Mouse (Mus musculus): Measurements from ENCODE around the gene Rbpjl. TPM values are rescaled to one million over a fixed set of nuclear protein-coding genes. Genes with fewer than 3 reads are reported as not detected.

Gene Rbpjl
- total RNA-seq (2014; fragmentation: Nextera tagmentation) (not detected in 2 replicates), total RNA-seq (2017) (0.11 TPM in 1 of 2 replicates, not detected in the other), polyA plus RNA-seq (2012) (not detected in 2 replicates)

DNA sequence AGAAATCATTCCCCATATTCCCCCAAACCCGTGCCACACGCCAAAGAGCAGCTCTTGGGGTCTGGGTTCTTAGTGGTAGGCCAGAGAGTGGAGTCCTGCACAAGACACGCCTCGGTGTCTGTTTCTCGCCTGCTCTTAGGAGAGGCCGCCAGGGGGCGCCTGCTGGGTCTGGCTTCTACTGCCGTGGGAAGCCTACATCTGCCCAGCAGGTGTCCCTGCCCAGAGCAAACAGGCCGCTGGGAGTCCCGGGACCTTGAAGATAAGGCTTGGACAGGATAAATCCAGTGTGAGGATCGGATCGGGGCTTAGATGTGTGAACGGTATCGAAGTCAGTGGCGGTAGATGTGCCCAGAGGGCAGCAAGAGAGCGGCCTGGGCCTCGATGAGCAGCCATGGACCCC, at the start of gene Rbpjl:
Rbpjl (plus strand) TSS at position 236 of the 400 bp plus-strand sequence.
- ATAC-seq (ENCODE audit: extremely low read depth, insufficient number of reproducible peaks, low FRiP score, poor library complexity, severe bottlenecking) (no peak), DNase-seq (ENCODE audit: low spot score) (peak; percentile 37)
- peaks cover 6% of the 10 kb centered on the region for H3K9me3 ChIP-seq (replicated peaks)

DNA sequence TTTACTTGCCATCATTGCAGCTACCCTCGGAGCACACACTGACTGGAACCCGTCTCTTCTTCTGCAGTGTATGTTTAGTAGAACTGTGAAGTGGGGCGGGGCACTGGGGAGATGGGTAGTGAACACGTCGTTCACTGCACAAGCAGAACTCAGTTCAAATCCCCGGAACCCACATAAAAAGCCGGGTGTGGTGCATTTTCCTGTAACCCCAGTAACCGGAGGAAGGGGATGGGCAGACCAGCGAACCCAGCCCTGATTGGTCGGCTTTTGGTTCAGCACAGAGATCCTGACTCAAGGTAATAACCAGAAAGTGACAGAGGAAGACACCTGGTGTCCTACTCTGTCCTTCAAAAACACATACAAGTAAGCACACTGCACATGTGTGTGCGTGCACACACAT, 49.6 kb upstream of the Rbpjl start:
- TF ChIP-seq POLR2AphosphoS5 (IDR thresholded peaks at IDR 0.05; ENCODE audit: insufficient replicate concordance, low read depth, low read length): no peak
- TF ChIP-seq TAL1 (conservative IDR thresholded peaks at IDR 0.05; ENCODE audit: low read depth, low read length): no peak
- no peak for TF ChIP-seq GATA1 (IDR thresholded peaks at IDR 0.05; ENCODE audit: borderline replicate concordance, low read length)
- TF ChIP-seq CTCF (IDR thresholded peaks at IDR 0.05; ENCODE audit: low read depth, low read length): no peak
- ATAC-seq (ENCODE audit: extremely low read depth, insufficient number of reproducible peaks, low FRiP score, poor library complexity, severe bottlenecking): no peak

More for the DNA sequence above, at the start of gene Rbpjl:
- Histone ChIP-seq H3K27me3 (ENCODE audit: insufficient read depth, low read length) (peaks cover 15% of the 10 kb centered on the region; the same call in 1 of the 2 replicates), H3K36me3 (replicated peaks) (no peaks in the 10 kb centered on the region), H3K4me1 (ENCODE audit: insufficient read depth, low read depth, low read length) (no peaks in the 10 kb centered on the region), H3K4me3 (ENCODE audit: low read depth, low read length) (no peak within 1 kb of the TSS)
- TF ChIP-seq GATA2 (IDR thresholded peaks at IDR 0.05; ENCODE audit: borderline replicate concordance, low read depth, low read length) (no peak), CTCF (IDR thresholded peaks at IDR 0.05; ENCODE audit: low read depth, low read length) (peak; percentile 26; the same call in 1 of the 2 replicates)

DNA sequence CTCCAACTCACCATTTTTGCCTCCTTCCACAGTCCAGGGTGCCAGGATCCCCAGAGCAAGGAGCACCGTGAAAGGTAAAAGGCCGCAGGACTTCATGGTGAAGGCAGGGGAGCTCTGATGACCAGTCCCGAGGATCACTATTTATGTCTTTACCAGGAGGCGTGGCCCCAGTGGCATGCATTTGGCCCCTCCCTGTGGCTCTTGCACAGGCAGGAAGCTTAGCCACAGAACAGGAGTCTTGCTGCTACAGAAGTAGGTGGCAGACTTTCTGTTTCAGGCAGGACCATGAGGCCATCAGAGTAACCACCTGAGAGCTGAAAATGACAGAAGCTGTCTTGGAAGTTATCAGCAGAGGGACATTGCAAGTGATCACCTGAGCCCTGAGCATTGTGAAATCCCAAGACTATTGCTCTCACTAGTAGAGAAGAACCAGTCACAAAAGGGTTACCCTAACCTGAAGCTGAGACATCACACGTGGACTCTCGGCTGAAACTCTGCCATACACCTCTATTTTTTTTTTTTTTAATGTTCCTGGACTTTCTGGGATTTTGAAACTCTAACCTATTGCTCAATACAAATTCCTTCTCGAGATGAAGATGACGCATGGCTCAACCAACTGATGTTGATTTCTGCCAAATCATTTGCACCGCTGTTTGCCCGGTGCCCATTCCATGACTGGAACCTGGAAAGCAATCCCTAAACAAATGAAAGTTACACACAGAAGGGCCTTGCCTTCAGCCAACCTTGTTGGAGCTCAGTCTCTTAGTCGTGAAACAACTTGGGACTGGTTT, 46.6 kb upstream of the Rbpjl start:
- TF ChIP-seq POLR2AphosphoS5 (IDR thresholded peaks at IDR 0.05; ENCODE audit: insufficient replicate concordance, low read depth, low read length): no peak
- no peak for TF ChIP-seq GATA1 (IDR thresholded peaks at IDR 0.05; ENCODE audit: borderline replicate concordance, low read length)
- no peak for TF ChIP-seq CTCF (IDR thresholded peaks at IDR 0.05; ENCODE audit: low read depth, low read length)
- TF ChIP-seq TAL1 (conservative IDR thresholded peaks at IDR 0.05; ENCODE audit: low read depth, low read length): no peak
- TF ChIP-seq GATA2 (IDR thresholded peaks at IDR 0.05; ENCODE audit: borderline replicate concordance, low read depth, low read length): no peak
- no peaks in the 10 kb centered on the region; the same call in 1 of the 2 replicates for H3K27me3 ChIP-seq (ENCODE audit: insufficient read depth, low read length)
- no peaks in the 10 kb centered on the region for H3K9me3 ChIP-seq (replicated peaks)
- H3K4me3 ChIP-seq (ENCODE audit: low read depth, low read length): no peak overlapping the region
- no peaks in the 10 kb centered on the region for H3K4me1 ChIP-seq (ENCODE audit: insufficient read depth, low read depth, low read length)
- no peaks in the 10 kb centered on the region for H3K36me3 ChIP-seq (replicated peaks)
- no peak for ATAC-seq (ENCODE audit: extremely low read depth, insufficient number of reproducible peaks, low FRiP score, poor library complexity, severe bottlenecking)
- no peak for DNase-seq (ENCODE audit: low spot score)

More for the DNA sequence above, 49.6 kb upstream of the Rbpjl start:
- no peaks in the 10 kb centered on the region for H3K4me1 ChIP-seq (ENCODE audit: insufficient read depth, low read depth, low read length)
- no peaks in the 10 kb centered on the region for H3K9me3 ChIP-seq (replicated peaks)
- no peaks in the 10 kb centered on the region for H3K36me3 ChIP-seq (replicated peaks)
- no peaks in the 10 kb centered on the region; the same call in 1 of the 2 replicates for H3K27me3 ChIP-seq (ENCODE audit: insufficient read depth, low read length)
- H3K4me3 ChIP-seq (ENCODE audit: low read depth, low read length): no peak overlapping the region
- DNase-seq (ENCODE audit: low spot score): no peak

DNA sequence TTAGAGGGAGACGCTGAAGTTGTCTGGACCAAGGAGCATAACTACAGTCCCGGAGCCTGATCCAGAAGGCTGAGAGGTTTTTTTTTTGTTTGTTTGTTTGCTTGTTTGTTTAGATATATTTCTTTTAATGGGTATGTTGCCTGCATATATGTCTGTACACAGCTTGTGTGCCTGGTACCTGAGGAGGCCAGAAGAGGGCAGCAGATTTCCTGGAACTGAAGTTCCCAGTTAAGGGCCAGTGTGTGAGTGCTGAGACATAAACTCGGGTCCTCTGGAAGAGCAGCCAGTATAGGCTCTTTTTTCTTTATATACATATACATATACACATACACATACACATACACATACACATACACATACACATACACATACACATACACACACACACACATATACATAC, 44.6 kb upstream of the Rbpjl start:
- H3K36me3 ChIP-seq (replicated peaks): no peaks in the 10 kb centered on the region
- TF ChIP-seq POLR2AphosphoS5 (IDR thresholded peaks at IDR 0.05; ENCODE audit: insufficient replicate concordance, low read depth, low read length) (no peak), GATA2 (IDR thresholded peaks at IDR 0.05; ENCODE audit: borderline replicate concordance, low read depth, low read length) (no peak), GATA1 (IDR thresholded peaks at IDR 0.05; ENCODE audit: borderline replicate concordance, low read length) (no peak), CTCF (IDR thresholded peaks at IDR 0.05; ENCODE audit: low read depth, low read length) (no peak), TAL1 (conservative IDR thresholded peaks at IDR 0.05; ENCODE audit: low read depth, low read length) (no peak)
- no peak for ATAC-seq (ENCODE audit: extremely low read depth, insufficient number of reproducible peaks, low FRiP score, poor library complexity, severe bottlenecking)
- H3K9me3 ChIP-seq (replicated peaks): no peaks in the 10 kb centered on the region
- H3K4me3 ChIP-seq (ENCODE audit: low read depth, low read length): no peak overlapping the region
- no peaks in the 10 kb centered on the region; the same call in 1 of the 2 replicates for H3K27me3 ChIP-seq (ENCODE audit: insufficient read depth, low read length)
- no peaks in the 10 kb centered on the region for H3K4me1 ChIP-seq (ENCODE audit: insufficient read depth, low read depth, low read length)
- DNase-seq (ENCODE audit: low spot score): no peak

DNA sequence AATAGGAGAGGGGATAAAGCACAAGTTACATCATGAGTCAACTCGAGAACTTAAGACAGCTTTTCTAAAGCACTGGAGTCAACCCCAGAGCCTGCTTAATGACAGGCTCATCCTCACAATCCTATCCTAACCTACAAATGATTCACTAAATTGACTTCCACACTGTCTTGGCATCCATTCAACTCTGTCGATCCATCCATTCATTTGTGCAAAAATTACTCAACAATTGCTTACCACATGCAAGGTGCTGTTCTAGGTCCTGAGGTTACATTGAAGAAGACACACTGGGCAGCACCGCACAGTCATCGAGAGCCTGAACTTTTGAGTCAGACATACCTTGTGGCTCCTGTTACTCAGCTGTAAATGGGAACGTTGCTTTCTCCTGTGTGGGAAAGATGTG, 43.9 kb upstream of the Rbpjl start:
- Histone ChIP-seq H3K36me3 (replicated peaks) (no peaks in the 10 kb centered on the region), H3K4me3 (ENCODE audit: low read depth, low read length) (no peak overlapping the region), H3K9me3 (replicated peaks) (0 out of 2 replicates have a peak, but pooled peaks cover under 1% of the 10 kb centered on the region), H3K4me1 (ENCODE audit: insufficient read depth, low read depth, low read length) (no peaks in the 10 kb centered on the region), H3K27me3 (ENCODE audit: insufficient read depth, low read length) (no peaks in the 10 kb centered on the region; the same call in 1 of the 2 replicates)
- ATAC-seq (ENCODE audit: extremely low read depth, insufficient number of reproducible peaks, low FRiP score, poor library complexity, severe bottlenecking) (no peak), DNase-seq (ENCODE audit: low spot score) (no peak)
- TF ChIP-seq CTCF (IDR thresholded peaks at IDR 0.05; ENCODE audit: low read depth, low read length): no peak
- TF ChIP-seq GATA1 (IDR thresholded peaks at IDR 0.05; ENCODE audit: borderline replicate concordance, low read length): no peak
- TF ChIP-seq POLR2AphosphoS5 (IDR thresholded peaks at IDR 0.05; ENCODE audit: insufficient replicate concordance, low read depth, low read length): no peak
- no peak for TF ChIP-seq GATA2 (IDR thresholded peaks at IDR 0.05; ENCODE audit: borderline replicate concordance, low read depth, low read length)

DNA sequence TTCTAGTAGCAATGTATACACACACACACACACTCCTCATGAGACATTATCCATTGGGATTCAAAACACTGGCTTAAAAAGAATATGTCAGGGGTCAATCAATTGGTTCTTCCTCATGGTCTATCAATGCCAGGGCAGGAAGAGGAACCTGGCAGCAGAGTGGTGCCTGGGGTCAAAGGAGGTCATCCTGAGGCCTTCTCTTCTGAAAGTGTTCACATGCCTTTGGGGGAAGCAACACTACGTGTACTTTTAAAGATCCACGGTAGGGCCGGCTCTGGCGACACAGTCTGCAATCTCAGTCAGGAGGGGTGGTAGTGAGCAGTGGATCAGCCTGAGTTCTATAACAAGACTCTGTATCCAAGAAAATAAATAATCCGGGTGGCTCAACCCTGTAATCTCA, 43.3 kb upstream of the Rbpjl start:
- Histone ChIP-seq H3K36me3 (replicated peaks) (no peaks in the 10 kb centered on the region), H3K9me3 (replicated peaks) (0 out of 2 replicates have a peak, but pooled peaks cover 3% of the 10 kb centered on the region), H3K4me1 (ENCODE audit: insufficient read depth, low read depth, low read length) (no peaks in the 10 kb centered on the region), H3K4me3 (ENCODE audit: low read depth, low read length) (no peak overlapping the region), H3K27me3 (ENCODE audit: insufficient read depth, low read length) (no peaks in the 10 kb centered on the region; the same call in 1 of the 2 replicates)
- ATAC-seq (ENCODE audit: extremely low read depth, insufficient number of reproducible peaks, low FRiP score, poor library complexity, severe bottlenecking) (no peak), DNase-seq (ENCODE audit: low spot score) (no peak)
- TF ChIP-seq GATA1 (IDR thresholded peaks at IDR 0.05; ENCODE audit: borderline replicate concordance, low read length): no peak
- no peak for TF ChIP-seq CTCF (IDR thresholded peaks at IDR 0.05; ENCODE audit: low read depth, low read length)
- TF ChIP-seq TAL1 (conservative IDR thresholded peaks at IDR 0.05; ENCODE audit: low read depth, low read length): no peak
- no peak for TF ChIP-seq GATA2 (IDR thresholded peaks at IDR 0.05; ENCODE audit: borderline replicate concordance, low read depth, low read length)
- TF ChIP-seq POLR2AphosphoS5 (IDR thresholded peaks at IDR 0.05; ENCODE audit: insufficient replicate concordance, low read depth, low read length): no peak

All from G1E (cell line).